Mouse (Mus musculus) B cell, adult 2 months (primary cell): ENCODE measurements around the gene Ano4.

ENCODE experiments used
- DNase-seq, 2 experiments: peaks; one replicate each; pipeline ENCODE4 v3.0.0; 2022

The Ano4 gene

DNA sequence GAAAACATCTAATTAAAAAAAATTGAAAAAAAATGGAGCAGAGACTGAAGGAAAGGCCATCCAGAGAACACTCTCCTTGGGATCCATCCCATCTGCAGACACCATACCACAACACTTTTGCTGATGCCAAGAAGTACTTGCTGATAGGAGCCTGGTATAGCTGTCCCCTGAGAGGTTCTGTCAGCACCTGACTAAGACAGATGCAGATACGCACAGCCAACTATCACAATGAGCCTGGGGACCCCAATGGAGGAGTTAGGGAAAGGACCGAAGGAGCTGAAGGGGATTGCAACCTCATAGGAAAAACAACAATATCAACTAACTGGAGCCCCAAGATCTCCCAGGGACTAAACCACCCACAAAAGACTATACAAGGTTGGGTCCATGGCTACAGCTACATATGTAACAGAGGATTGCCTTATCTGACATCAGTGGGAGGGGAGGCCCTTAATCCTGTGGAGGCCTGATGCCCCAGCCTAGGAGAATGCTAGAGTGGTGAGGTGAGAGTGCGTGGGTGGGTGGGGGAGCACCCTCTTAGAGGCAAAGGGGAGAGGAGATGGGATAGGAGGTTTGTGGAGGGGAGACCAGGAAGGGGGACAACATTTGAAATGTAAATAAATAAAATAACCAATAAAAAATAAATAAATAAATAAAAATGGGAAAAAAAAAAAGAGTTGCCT lies 71.4 kb downstream of the Ano4 start:
- no peak for DNase-seq

DNA sequence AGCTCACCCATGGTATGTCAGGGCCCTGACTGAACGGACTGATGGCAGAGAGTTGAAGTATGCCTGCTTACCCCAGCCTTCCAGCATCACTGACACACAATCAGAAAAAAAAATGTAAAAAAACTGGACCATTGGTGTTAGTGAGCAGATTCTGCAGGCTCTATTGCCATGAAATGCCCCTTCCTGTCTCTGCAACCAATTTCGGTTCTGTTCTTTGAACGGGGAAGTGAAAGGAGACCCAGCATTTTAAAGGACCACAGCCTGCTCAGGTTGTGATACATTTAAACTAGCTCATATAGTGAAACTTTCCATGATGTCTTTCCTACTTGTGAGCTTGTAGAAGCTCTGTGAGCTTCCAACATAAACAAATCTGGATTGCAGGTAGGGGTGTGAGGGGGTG lies 77.2 kb downstream of the Ano4 start:
- no peak for DNase-seq

DNA sequence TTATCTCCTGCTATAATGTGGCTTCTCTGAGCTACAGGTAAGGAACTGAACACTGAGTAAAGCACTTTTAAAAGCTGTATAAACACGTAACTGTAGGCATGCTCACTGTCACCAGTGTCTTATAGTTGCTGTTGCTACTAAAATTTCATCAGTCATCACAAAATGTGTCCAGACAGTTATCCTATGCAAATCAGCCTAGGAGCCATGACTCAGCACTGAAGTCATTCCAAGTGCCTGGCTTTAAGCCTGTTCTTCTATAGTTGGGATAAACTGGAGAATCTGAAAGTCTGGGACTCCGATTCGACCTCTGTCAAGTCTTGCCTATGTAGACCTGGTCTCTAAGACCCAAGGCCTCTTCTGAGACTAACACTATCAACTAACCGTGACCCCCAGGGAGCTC lies 81.2 kb downstream of the Ano4 start:
- no peak for DNase-seq

DNA sequence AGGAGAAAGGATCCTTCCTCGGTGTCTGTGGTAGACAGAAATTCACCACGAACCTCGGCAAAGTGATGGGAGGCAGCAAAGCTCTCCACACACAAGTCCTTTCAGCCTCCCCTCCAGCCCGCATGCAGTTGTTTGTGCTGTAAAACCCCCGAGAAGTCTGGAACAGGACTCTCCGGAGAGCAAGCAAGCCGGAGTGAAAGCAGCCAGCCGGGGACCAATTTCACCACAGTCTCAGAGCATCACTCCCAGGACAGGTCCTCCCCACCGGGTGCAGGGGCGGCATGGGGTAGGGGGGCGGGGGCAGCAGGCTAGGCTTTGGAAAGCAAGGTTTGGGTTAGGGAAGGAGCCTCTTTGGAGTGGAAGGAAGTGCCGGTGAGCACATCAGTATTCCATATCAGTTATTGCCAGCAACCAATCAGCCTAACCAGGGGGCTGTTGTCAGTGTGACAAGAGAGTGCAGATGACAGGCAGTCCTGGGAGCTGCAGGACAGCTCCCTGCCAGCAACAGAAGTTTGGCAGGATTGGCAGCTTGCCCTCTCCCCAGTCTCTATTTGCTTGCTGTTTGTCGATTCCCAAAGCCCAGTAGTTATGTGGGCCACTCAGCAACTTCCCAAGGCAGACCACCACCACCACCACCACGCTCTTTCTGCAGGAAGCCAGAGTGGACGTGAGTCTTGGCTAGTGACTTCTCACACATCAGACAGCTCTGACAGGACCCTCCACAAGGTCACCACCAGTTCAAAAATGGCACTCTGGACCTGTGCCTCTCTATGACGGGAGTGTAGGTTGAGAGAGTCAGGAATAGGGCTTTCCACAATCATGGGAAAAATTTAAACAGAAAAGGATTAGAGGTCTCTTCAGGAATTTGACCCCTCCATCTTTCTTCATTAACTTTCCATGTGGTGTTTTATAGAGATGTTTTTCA lies 86.8 kb downstream of the Ano4 start:
- no peak for DNase-seq

DNA sequence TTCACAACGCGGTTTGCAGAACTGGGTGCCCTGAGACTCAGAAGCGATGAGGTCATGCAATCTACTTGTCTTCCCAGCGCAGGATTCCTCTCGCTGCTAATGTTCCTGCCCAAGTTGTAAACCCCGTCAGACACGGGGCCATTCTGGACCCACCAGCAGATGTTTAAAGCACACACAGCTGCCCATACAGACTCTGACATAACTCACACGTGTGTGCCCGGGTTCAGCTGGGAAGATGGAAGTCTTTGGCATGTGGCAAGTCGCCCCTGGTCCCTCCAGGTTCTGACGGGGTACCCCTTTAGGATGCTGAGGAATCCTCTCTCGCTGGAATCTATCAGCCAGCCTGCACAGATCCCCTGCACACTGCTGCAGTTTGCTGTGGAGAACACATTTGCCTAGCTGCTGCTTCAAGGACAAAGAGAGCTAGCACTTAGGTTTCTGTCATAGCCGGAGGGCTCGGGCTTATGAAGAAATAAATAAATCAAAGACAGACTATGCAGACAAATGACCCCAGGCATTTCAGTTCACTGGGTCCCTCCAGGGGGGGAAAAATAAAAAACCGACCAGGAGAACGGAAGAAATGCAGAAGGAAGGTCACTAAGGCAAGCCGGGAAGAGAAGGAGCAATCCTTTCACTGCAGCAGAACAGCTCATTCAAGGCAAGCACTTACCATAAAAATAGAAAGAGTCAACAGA lies 87.7 kb downstream of the Ano4 start:
- DNase-seq, result no peak

DNA sequence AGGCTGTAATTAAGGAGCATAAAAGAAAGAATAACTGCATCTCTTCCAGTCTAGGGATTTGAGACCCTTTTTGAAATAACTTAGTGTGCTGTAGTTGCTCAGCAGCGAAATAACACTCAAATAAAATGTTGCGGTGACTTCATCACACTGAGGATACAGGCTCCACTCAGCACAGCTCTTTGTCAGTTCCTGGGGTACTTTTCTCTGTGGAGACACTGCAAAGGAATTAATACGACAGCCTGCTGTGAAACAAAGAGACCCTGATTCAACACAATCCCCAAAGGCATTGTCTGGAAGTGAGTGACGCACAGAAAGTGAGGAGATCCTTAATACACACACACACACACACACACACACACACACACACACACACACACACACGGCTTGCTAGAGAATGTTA lies 89.8 kb downstream of the Ano4 start:
- no peak for DNase-seq

DNA sequence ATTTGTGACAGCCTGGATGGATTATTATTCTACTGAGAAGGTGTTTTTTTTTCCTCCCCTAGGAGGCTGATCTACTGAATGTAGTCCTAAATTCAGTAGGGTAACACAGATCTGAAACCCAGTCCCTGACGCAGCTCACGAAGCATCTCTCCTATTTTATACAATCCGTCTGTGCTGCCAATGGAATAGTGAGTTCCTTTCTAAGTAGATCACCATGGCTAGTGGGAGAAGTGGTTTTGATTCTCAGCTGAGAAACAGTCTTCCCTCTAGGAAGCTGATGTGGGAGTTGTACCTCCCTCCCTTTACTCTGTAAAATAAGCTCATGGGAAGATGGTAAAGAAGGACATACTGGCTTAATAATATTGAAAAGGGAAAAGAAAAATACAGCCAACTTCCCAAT lies 90.8 kb downstream of the Ano4 start:
- no peak for DNase-seq

DNA sequence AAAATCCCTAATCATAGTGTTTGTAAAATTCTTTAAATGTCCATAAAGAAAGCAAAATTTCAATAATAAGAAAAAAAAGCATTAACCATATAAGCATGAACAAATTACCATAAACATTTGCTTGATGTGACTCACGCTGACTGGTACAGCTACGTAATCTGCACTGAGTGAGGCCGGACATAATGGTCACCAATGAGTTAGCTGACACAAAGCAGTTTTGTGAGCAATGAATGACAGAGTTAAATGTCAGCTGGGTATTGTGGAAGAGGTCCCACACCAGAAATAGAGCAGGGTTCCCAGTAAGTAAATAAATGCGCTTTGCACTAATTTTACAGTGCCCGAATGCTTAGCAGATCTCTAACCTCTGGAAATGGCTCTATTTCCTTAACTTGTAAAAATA lies 91.9 kb downstream of the Ano4 start:
- DNase-seq, result no peak

DNA sequence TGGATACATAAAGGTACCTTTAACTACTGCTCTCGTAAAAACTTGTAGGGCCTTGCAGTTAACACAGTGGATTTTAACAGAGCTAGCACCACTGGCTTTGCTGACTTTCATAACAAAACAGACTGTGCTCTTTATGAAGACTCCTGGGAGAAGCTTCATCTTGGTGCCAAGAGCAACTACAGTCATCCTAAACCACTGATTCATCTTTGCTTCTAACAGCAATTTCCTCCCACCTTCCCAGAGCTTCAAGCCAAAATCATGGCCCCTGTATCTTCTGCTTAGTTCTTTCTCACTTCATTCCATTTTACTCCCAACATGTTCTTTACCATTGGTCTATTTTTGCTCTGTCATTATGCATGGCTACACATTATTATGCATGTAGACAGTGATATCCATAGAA lies 100.8 kb downstream of the Ano4 start:
- DNase-seq, result no peak

DNA sequence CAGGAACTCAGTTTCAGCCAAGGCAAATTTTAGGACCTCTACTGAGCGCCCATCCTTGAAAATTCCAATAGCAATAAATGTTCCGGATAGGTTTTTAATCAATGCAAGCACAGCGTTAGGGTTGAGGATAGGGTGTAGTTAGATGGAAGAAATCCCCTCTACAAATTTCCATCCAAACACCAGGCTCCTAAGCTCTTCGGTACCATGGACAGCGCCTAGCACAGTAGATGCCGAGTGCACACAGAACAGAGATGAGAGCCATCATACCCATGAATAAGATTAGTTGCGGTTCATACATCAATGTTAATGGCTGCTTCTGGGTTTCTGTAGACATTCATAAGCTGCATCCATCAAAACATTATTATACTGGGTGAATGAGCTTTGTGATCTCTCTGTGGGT lies 120.0 kb downstream of the Ano4 start:
- no peak for DNase-seq

DNA sequence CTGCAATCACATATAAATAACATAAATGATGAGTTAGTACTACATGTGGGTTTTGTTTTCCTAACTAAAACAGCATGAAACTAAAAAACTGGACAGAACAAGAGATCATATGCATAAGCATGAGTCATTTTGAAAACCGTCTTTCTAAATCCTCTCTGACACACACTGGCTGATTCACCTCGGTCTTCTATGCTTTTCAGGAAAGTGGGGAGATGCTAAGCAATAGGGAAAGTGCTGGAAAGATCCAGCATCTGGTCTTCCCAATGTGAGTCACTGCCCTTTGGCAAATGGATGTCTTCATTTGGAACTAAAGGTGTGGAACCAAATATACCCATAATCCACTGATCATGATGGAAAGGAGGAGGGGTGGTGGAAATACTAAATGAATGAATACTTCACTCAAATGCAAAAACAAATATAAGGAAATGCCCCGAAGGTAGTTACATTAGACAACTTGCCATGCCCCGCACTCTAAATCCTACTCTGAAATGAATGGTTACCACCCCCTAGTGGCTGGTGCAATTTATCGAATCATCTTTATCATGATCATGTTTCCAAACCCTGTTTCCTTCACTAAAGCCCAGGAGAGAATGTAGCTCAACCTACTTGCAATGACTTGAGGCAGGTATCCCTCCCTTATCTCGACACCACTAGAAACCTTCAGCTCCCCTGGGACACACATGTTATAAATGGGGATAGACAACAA lies 122.1 kb downstream of the Ano4 start:
- DNase-seq, result no peak

DNA sequence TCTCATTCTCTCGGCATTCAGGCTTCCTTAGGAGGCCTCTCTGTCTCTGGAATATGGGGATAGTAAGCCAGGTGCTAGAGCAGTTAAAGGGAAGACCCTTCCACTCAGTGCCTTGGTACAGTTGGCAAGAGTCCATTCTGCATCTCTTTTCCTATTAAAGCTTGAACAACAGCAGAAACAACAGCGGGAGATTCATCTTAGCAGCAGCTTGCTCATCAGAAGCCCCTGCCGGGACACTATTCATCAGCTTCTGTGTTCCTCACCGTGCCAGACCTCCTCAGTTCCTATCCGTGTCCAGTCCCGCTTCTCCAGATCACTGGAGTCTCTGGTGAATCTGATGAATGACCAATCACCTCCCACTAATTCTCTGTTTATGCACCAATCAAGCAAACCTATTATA lies 128.5 kb downstream of the Ano4 start:
- no peak for DNase-seq

DNA sequence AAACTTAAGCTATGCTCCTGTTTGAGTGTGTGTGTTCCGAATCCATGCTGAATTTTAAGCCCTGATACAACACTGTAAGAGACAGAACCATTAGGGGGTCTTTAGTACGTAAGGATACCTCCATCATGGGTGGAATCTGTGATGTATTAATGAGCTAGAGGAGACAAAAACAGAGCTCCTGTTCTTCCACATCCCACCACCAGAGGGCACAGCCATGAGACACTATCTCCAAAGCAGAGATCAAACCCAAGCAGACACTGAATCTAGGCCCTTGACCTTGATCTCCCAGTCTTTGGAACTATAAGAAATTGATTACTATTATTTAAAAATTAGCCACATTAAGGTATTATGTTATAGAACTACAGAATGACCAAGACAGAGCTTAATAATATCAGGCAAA lies 138.7 kb downstream of the Ano4 start:
- peak; percentile 4 to 12 for DNase-seq

DNA sequence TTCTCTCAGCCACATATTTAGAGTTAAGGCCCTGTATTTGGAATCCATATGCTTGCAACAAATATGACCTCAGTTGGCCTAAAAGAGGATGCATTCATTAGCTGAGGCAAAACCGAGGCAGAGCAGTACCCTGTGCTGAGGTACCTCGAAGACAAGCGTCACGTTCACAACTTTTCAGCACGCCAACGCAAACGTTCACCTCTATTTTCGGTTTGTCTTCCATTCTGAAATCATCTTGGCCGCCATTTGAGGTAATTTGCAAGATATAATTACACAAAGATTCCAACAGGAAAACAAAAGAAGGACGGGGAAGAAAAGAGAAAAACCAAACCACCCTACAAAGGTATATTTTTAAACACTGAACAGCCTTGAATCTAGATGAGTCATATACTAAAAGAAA lies 148.1 kb downstream of the Ano4 start:
- no peak for DNase-seq

DNA sequence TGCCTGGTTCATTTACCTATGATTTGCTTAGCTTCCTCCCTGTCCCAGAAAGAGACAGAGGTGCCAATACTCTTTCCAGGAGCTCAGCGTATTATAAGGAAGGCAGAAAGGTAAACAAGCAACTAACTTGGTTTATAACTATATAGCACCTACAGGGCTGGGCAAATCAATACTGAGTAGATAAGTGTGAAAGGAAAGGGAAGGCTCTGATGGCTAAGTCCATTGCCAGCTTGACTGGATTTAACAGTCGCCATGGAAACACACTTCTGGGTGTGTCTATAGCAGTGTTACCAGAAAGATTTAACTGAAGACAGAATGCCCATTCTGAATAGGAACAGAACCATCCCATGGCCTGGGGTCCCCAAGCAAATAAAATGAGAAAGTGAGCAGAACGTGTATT lies 149.5 kb downstream of the Ano4 start:
- DNase-seq, result no peak

DNA sequence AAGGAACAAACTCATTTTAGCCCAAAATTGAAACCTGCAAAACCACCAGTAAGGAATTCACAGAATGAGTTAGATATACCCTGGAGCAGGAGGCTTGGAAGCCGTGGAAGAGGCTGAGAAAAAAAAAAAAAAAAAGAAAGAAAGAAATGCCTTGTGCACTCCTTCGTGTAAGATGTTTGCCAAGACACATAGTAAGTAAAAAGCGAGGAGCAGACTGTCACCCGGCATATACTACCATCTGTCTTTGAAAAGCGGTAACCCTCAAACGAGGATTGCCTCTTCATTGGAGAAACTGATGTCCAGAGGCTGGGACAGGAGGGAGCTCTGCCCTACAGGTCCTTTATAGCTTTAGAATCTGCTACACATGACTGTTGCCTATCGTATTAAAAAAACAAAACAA lies 150.1 kb downstream of the Ano4 start:
- no peak for DNase-seq

DNA sequence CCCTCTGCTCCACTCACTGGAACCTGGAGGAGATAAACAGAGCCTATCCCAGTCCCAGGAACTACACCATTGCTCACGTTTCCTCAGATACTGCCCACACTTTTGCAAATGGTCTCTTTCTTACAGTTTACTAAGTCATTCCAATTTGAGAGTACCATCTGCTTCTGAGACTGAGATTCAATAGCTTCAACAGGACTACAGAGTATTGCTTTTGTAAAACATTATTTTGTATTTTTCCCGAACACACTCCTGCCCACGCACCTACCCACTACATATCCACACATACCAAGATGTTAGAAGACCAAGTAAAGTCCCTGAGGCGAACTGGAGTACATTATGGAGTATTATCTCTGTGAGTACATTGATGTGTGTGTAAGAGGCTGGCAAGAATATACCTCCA lies 166.6 kb downstream of the Ano4 start:
- no peak for DNase-seq

DNA sequence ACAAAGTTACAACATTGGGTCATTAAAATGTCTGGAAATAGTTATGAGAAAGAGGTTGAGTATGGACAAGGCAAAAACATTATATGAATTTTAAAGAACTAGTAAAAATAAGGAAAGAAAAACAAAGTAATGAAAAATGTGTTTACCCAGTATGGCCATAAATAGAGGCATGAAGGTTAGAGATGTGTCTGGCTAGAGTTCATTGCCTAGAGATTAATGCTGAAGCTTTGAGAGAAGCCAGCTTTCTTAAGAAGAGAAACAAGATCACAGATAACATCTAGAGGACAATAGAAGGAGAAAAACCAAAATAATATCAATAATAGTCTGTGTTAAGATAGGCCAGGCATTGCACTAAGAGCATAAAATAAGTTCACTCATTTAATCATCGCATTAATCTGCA lies 180.0 kb downstream of the Ano4 start:
- no peak for DNase-seq

DNA sequence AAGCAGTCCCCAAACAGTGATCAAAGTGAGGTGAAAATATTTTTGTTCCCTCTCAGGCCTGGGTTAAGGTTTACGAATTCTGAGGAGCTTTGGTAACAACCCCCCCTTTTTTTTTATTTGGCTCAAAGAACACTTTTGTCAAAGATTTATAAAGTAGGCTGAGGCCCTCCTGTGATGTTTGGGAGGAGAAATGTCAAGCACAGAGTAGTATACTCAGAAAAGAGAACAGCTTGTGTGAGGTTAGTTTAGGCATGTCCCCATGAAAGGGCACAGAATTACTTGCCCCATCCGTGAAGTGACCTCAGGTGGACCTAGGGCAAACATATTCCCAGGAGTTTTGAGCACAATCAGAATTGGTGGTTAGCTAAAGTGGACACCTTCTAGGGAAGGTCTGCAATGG lies 189.1 kb downstream of the Ano4 start:
- no peak for DNase-seq

DNA sequence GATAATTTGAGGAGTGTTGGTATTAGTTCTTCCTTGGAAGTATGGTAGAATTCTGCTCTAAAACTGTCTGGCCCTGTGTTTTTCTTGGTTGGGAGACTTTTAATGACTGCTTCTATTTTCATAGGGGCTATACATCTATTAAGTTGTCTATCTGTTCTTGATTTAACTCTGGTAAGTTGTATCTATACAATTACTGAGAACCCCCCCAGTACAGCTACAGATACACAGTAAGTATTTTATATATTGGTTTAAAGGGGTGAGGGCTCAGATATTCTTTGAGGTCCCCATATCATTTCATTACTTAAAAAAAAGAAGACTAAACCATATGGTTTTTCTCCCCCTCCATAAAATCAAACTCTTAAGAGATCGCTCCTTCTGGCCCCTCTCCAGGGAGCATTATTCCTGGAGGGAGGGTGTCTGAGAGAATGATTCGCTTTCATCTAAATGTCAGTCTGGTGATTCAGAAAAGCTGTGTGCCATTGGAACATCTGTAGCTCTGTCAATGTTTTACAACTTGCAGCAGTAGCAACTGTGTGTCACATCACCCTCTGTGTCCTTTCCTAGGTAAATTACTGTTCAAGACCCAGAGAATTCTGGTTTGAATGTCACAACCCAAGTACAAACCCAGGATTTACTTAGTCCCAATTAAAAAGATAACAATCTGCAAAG lies 189.6 kb downstream of the Ano4 start:
- DNase-seq, result no peak

DNA sequence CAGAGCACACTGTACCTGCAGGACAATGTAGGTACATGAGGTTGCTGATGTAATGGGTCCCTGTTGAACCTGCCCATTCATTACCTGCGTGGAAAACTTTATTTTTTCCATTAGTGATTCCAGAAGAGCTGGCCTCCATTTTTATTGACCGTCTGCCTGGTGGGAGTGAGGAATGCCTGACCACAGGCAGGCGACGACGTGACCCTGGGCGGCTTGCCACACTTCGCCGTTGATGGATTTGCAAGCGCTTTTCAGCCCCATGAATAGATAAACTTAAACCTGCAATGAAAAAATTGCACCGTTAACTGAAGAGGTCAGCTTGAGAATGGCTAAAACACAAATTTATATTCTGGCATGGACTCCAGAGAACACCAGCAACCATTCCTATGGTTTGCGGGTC lies 195.4 kb downstream of the Ano4 start:
- DNase-seq, result no peak

DNA sequence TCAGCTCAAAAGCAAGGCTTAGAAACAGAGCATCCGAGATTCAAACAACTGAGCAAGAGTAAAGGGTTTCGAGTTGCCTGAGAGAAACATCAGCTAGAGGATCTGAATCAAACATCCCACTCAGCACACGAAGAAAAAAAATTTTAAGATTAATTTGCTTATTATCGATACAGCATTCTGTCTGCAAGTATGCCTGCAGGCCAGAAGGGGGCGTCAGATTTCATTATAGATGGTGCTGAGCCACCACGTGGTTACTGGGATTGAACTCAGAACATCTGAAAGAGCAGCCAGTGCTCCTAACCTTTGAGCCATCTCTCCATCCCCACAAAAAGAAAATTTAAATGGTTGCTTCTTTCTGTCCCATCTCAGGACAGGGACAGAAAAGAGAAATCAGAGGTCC lies 223.2 kb downstream of the Ano4 start:
- DNase-seq, result no peak

DNA sequence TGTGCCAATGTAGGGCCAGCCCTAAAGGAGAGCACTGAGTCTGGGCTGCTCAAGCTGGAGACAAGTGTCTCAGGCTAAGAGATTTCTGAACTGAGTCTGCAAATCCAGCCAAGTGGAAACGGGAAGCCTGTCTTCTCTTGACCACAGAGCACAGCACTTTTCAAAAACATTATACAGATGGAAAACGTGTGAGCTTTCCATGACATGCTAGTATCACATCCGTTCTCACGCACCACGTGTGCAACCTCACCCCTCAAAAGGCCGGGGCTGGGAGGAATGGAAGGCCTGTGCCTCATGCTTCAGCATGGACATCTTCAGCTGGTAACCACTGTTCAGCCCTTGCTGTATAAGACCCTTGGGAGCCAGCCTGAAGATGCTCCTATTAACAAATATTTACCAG lies 230.2 kb downstream of the Ano4 start:
- DNase-seq, result no peak
